Mouse (Mus musculus): ENCODE data around the gene Itfg2. TPM values are rescaled to one million over a fixed set of nuclear protein-coding genes. Genes with fewer than 3 reads are reported as not detected.
"Not testable (repeated sequence)": the region's sequence is repeated elsewhere in the genome, so short reads cannot be mapped to it uniquely, and the experiment has no call there.

Gene Itfg2
- polyA plus RNA-seq, 1 experiment from 2014 or later: 13.4 TPM

- ATAC-seq (ENCODE audit: low read depth); H3K9me3 ChIP-seq (replicated peaks); H3K36me3 ChIP-seq; H3K4me1 ChIP-seq (replicated peaks); H3K9ac ChIP-seq; DNase-seq; H3K4me3 ChIP-seq (replicated peaks); H3K27me3 ChIP-seq; H3K27ac ChIP-seq; H3K4me2 ChIP-seq: not testable (repeated sequence)
- WGBS (ENCODE audit: insufficient replicate concordance): 44% methylated on average over 1 of the region's 1 CpGs
Measured at GRCm38 (mm10) chr6:128380594-128381167, 44.0 kb downstream of the Itfg2 start.

- WGBS (ENCODE audit: insufficient replicate concordance): 57% methylated on average over 16 of the region's 16 CpGs
- Histone ChIP-seq H3K9ac (no peak overlapping the region), H3K27me3 (no peaks in the 10 kb centered on the region), H3K27ac (no peak overlapping the region), H3K4me1 (replicated peaks) (no peaks in the 10 kb centered on the region), H3K4me2 (no peak overlapping the region), H3K4me3 (replicated peaks) (no peak overlapping the region), H3K36me3 (peaks cover 14% of the 10 kb centered on the region), H3K9me3 (replicated peaks) (no peaks in the 10 kb centered on the region)
- ATAC-seq (ENCODE audit: low read depth) (no peak), DNase-seq (no peak)
Measured at GRCm38 (mm10) chr6:128379636-128380035, 45.1 kb downstream of the Itfg2 start.

- no peak overlapping the region for H3K9ac ChIP-seq
- 83% methylated on average over 17 of the region's 17 CpGs for WGBS (ENCODE audit: insufficient replicate concordance)
- H3K27me3 ChIP-seq: no peaks in the 10 kb centered on the region
- no peak for ATAC-seq (ENCODE audit: low read depth)
- no peaks in the 10 kb centered on the region for H3K9me3 ChIP-seq (replicated peaks)
- no peak overlapping the region for H3K4me2 ChIP-seq
- peaks cover 45% of the 10 kb centered on the region for H3K36me3 ChIP-seq
- no peak overlapping the region for H3K27ac ChIP-seq
- H3K4me1 ChIP-seq (replicated peaks): no peaks in the 10 kb centered on the region
- no peak overlapping the region for H3K4me3 ChIP-seq (replicated peaks)
- no peak for DNase-seq
Measured at GRCm38 (mm10) chr6:128376371-128377085, 48.2 kb downstream of the Itfg2 start.

- H3K4me1 ChIP-seq (replicated peaks): no peaks in the 10 kb centered on the region
- no peak for DNase-seq
- 77% methylated on average over 6 of the region's 6 CpGs for whole genome bisulfite sequencing (ENCODE audit: insufficient replicate concordance)
- H3K4me2 ChIP-seq: no peak within 1 kb of the TSS
- no peak within 1 kb of the TSS for H3K27ac ChIP-seq
- peaks cover 58% of the 10 kb centered on the region for H3K36me3 ChIP-seq
- no peak within 1 kb of the TSS for H3K9ac ChIP-seq
- no peak for ATAC-seq (ENCODE audit: low read depth)
- no peak within 1 kb of the TSS for H3K4me3 ChIP-seq (replicated peaks)
- H3K9me3 ChIP-seq (replicated peaks): no peaks in the 10 kb centered on the region
- no peaks in the 10 kb centered on the region for H3K27me3 ChIP-seq
Measured at GRCm38 (mm10) chr6:128375192-128375591, 49.5 kb downstream of the Itfg2 start, which contains the start of the genes Tex52 and Gm44596. TSS of gene Tex52 (plus strand) at chr6:128375456. TSS of gene Gm44596 (plus strand) at chr6:128375503.

- Histone ChIP-seq H3K27ac (no peak overlapping the region), H3K9me3 (replicated peaks) (no peaks in the 10 kb centered on the region), H3K9ac (no peak overlapping the region), H3K36me3 (peaks cover 97% of the 10 kb centered on the region), H3K4me3 (replicated peaks) (no peak overlapping the region), H3K4me1 (replicated peaks) (peaks cover 10% of the 10 kb centered on the region), H3K4me2 (no peak overlapping the region), H3K27me3 (no peaks in the 10 kb centered on the region)
- peak; percentile 28 for ATAC-seq (ENCODE audit: low read depth)
- no peak for DNase-seq
- WGBS (ENCODE audit: insufficient replicate concordance): 71% methylated on average over 5 of the region's 5 CpGs
Measured at GRCm38 (mm10) chr6:128370040-128370439, 54.7 kb downstream of the Itfg2 start.

GRCm38 (mm10) chr6:128366466-128366865 is 58.3 kb downstream of the Itfg2 start:
- no peaks in the 10 kb centered on the region for H3K27me3 ChIP-seq
- no peak overlapping the region for H3K4me3 ChIP-seq (replicated peaks)
- no peak overlapping the region for H3K9ac ChIP-seq
- no peaks in the 10 kb centered on the region for H3K9me3 ChIP-seq (replicated peaks)
- no peak overlapping the region for H3K4me2 ChIP-seq
- ATAC-seq (ENCODE audit: low read depth): no peak
- no peak overlapping the region for H3K27ac ChIP-seq
- peaks cover 67% of the 10 kb centered on the region for H3K36me3 ChIP-seq
- 82% methylated on average over 5 of the region's 5 CpGs for WGBS (ENCODE audit: insufficient replicate concordance)
- no peak for DNase-seq
- H3K4me1 ChIP-seq (replicated peaks): peaks cover 33% of the 10 kb centered on the region

- 79% methylated on average over 6 of the region's 6 CpGs for WGBS (ENCODE audit: insufficient replicate concordance)
- peaks cover 50% of the 10 kb centered on the region for H3K4me1 ChIP-seq (replicated peaks)
- peak overlapping the region; percentile 51 for H3K9ac ChIP-seq
- peak overlapping the region; percentile 88 for H3K4me2 ChIP-seq
- no peaks in the 10 kb centered on the region for H3K9me3 ChIP-seq (replicated peaks)
- H3K27me3 ChIP-seq: no peaks in the 10 kb centered on the region
- peak overlapping the region; percentile 97; the same call in 1 of the 2 replicates for H3K4me3 ChIP-seq (replicated peaks)
- DNase-seq (no peak), ATAC-seq (ENCODE audit: low read depth) (no peak)
- H3K36me3 ChIP-seq: peaks cover 59% of the 10 kb centered on the region
- no peak overlapping the region for H3K27ac ChIP-seq
Measured at GRCm38 (mm10) chr6:128364721-128365120, 60.0 kb downstream of the Itfg2 start.

- peak; percentile 48 for ATAC-seq (ENCODE audit: low read depth)
- H3K27me3 ChIP-seq: no peaks in the 10 kb centered on the region
- H3K4me3 ChIP-seq (replicated peaks): peak overlapping the region; percentile 97
- peak overlapping the region; percentile 92 for H3K9ac ChIP-seq
- WGBS (ENCODE audit: insufficient replicate concordance): 1% methylated on average over 28 of the region's 46 CpGs
- H3K4me2 ChIP-seq: peak overlapping the region; percentile 88
- no peak for DNase-seq
- peaks cover 57% of the 10 kb centered on the region for H3K4me1 ChIP-seq (replicated peaks)
- no peaks in the 10 kb centered on the region for H3K9me3 ChIP-seq (replicated peaks)
- peaks cover 56% of the 10 kb centered on the region for H3K36me3 ChIP-seq
- peak overlapping the region; percentile 96 for H3K27ac ChIP-seq
Measured at GRCm38 (mm10) chr6:128363007-128363825, 61.5 kb downstream of the Itfg2 start.

- Histone ChIP-seq H3K4me2 (peak within 1 kb of the TSS; percentile 88), H3K4me1 (replicated peaks) (peaks cover 57% of the 10 kb centered on the region), H3K9ac (peak within 1 kb of the TSS; percentile 92), H3K27me3 (no peaks in the 10 kb centered on the region), H3K4me3 (replicated peaks) (peak within 1 kb of the TSS; percentile 97), H3K9me3 (replicated peaks) (no peaks in the 10 kb centered on the region), H3K27ac (peak within 1 kb of the TSS; percentile 96), H3K36me3 (peaks cover 56% of the 10 kb centered on the region)
- peak; percentile 89 for ATAC-seq (ENCODE audit: low read depth)
- WGBS (ENCODE audit: insufficient replicate concordance): under 1% methylated on average over 64 of the region's 76 CpGs
- peak; percentile 76 for DNase-seq
Measured at GRCm38 (mm10) chr6:128362381-128363006, 62.2 kb downstream of the Itfg2 start, which contains the start of the genes Rhno1 and Foxm1. TSS of gene Rhno1 (minus strand) at chr6:128362911. TSS of gene Foxm1 (plus strand) at chr6:128362967.

GRCm38 (mm10) chr6:128361901-128362300 is 62.8 kb downstream of the Itfg2 start:
- Histone ChIP-seq H3K4me3 (replicated peaks) (peak overlapping the region; percentile 97), H3K27me3 (no peaks in the 10 kb centered on the region), H3K9me3 (replicated peaks) (no peaks in the 10 kb centered on the region), H3K9ac (peak overlapping the region; percentile 92), H3K36me3 (peaks cover 56% of the 10 kb centered on the region), H3K4me1 (replicated peaks) (peaks cover 57% of the 10 kb centered on the region), H3K4me2 (peak overlapping the region; percentile 88), H3K27ac (peak overlapping the region; percentile 96)
- WGBS (ENCODE audit: insufficient replicate concordance): 12% methylated on average over 9 of the region's 9 CpGs
- DNase-seq (no peak), ATAC-seq (ENCODE audit: low read depth) (no peak)

All from liver, embryonic 13.5 days (tissue).